Mouse (Mus musculus) kidney, adult 9 months (tissue): ENCODE data around the gene Ehf.

Source experiments
- DNase-seq: peaks from one replicate; pipeline ENCODE4 v3.0.0; 2022

Gene Ehf

GRCm38 (mm10) chr2:103293751-103294150, 9.3 kb downstream of the Ehf start:
- DNase-seq, result peak; percentile 78

GRCm38 (mm10) chr2:103293214-103293613, 9.9 kb downstream of the Ehf start:
- no peak for DNase-seq

- DNase-seq, result no peak
Observed at GRCm38 (mm10) chr2:103290705-103291269, 12.3 kb downstream of the Ehf start.

GRCm38 (mm10) chr2:103290167-103290566, 12.9 kb downstream of the Ehf start:
- DNase-seq, result no peak

- DNase-seq, result no peak
Observed at GRCm38 (mm10) chr2:103289407-103289950, 13.6 kb downstream of the Ehf start.

GRCm38 (mm10) chr2:103287716-103288115, 15.4 kb downstream of the Ehf start:
- no peak for DNase-seq

GRCm38 (mm10) chr2:103285561-103285960, 17.5 kb downstream of the Ehf start:
- peak; percentile 77 for DNase-seq

- peak; percentile 32 for DNase-seq
Observed at GRCm38 (mm10) chr2:103283730-103284129, 19.3 kb downstream of the Ehf start.

- DNase-seq, result no peak
Observed at GRCm38 (mm10) chr2:103282184-103282750, 20.8 kb downstream of the Ehf start.

GRCm38 (mm10) chr2:103279927-103280326, 23.2 kb downstream of the Ehf start:
- no peak for DNase-seq

GRCm38 (mm10) chr2:103278476-103278875, 24.6 kb downstream of the Ehf start:
- no peak for DNase-seq

- no peak for DNase-seq
Observed at GRCm38 (mm10) chr2:103277794-103278193, 25.3 kb downstream of the Ehf start.

- no peak for DNase-seq
Observed at GRCm38 (mm10) chr2:103275316-103275960, 27.6 kb downstream of the Ehf start.

- DNase-seq, result no peak
Observed at GRCm38 (mm10) chr2:103274803-103275202, 28.3 kb downstream of the Ehf start.

- DNase-seq, result no peak
Observed at GRCm38 (mm10) chr2:103274270-103274669, 28.8 kb downstream of the Ehf start.

GRCm38 (mm10) chr2:103271481-103271880, 31.6 kb downstream of the Ehf start:
- no peak for DNase-seq

- DNase-seq, result no peak
Observed at GRCm38 (mm10) chr2:103270556-103271160, 32.4 kb downstream of the Ehf start.

GRCm38 (mm10) chr2:103239086-103239485, 64.0 kb downstream of the Ehf start:
- DNase-seq, result no peak

GRCm38 (mm10) chr2:103226781-103227180, 76.3 kb downstream of the Ehf start:
- no peak for DNase-seq

GRCm38 (mm10) chr2:103220871-103221270, 82.2 kb downstream of the Ehf start:
- peak; percentile 41 for DNase-seq

GRCm38 (mm10) chr2:103218323-103218722, 84.8 kb downstream of the Ehf start:
- no peak for DNase-seq

GRCm38 (mm10) chr2:103215801-103216200, 87.3 kb downstream of the Ehf start:
- DNase-seq, result no peak

- peak; percentile 83 for DNase-seq
Observed at GRCm38 (mm10) chr2:103214861-103215260, 88.2 kb downstream of the Ehf start.

GRCm38 (mm10) chr2:103213547-103213946, 89.5 kb downstream of the Ehf start:
- no peak for DNase-seq
